Mouse (Mus musculus) large intestine, adult 2 months (tissue): ENCODE measurements around the gene Cyp2c40. TPM values are rescaled to one million over a fixed set of nuclear protein-coding genes. Genes with fewer than 3 reads are reported as not detected.
"Not testable (repeated sequence)": the region's sequence is repeated elsewhere in the genome, so short reads cannot be mapped to it uniquely, and the experiment has no call there.

Experiments
- DNase-seq: peaks from one replicate; pipeline ENCODE4 v3.0.0-alpha.2; 2012; ENCODE audit warnings: low read depth, low spot score
- WGBS: fragments of 180-500 bp; shearing (Covaris S2); methylation state at CpG from one replicate; pipeline ENCODE4 v1.1.7; 2018; 5-methylcytosine and 5-hydroxymethylcytosine counted together
- polyA plus RNA-seq: library from polyadenylated mRNA; depleted of rRNA; stranded (reverse); fragments of >200 nt; gene quantifications from 2 replicates; pipeline ENCODE4 v1.2.3, GENCODE M21; 2012; rRNA removed

Cyp2c40 gene
- 0.11 TPM in 1 of 2 replicates, not detected in the other for polyA plus RNA-seq

- DNase-seq = not testable (repeated sequence)
- 84% methylated on average over 3 of the region's 3 CpGs for WGBS
Observed at GRCm38 (mm10) chr19:39812714-39813113, at the start of gene Cyp2c40. Gene Cyp2c40, minus strand, starts transcription at chr19:39812814.

GRCm38 (mm10) chr19:39820931-39821330 is 8.3 kb upstream of the Cyp2c40 start:
- WGBS = 69% methylated on average over 2 of the region's 2 CpGs

GRCm38 (mm10) chr19:39816400-39816799 is 3.8 kb upstream of the Cyp2c40 start:
- not testable (repeated sequence) for DNase-seq

More at GRCm38 (mm10) chr19:39820931-39821330, 8.3 kb upstream of the Cyp2c40 start:
- not testable (repeated sequence) for DNase-seq

GRCm38 (mm10) chr19:39815991-39816390 is 3.4 kb upstream of the Cyp2c40 start:
- WGBS = 76% methylated on average over 4 of the region's 4 CpGs
- DNase-seq = not testable (repeated sequence)

More at GRCm38 (mm10) chr19:39816400-39816799, 3.8 kb upstream of the Cyp2c40 start:
- 92% methylated on average over 1 of the region's 1 CpGs for WGBS

GRCm38 (mm10) chr19:39785458-39785857 is 27.2 kb downstream of the Cyp2c40 start:
- DNase-seq = not testable (repeated sequence)
- WGBS = 86% methylated on average over 2 of the region's 2 CpGs

- DNase-seq = no peak
- WGBS = 7% methylated on average over 1 of the region's 1 CpGs
Observed at GRCm38 (mm10) chr19:39745357-39745756, 67.3 kb downstream of the Cyp2c40 start.

GRCm38 (mm10) chr19:39744361-39744760 is 68.3 kb downstream of the Cyp2c40 start:
- DNase-seq = not testable (repeated sequence)
- WGBS = 22% methylated on average over 1 of the region's 1 CpGs

GRCm38 (mm10) chr19:39740920-39741319 is 71.7 kb downstream of the Cyp2c40 start, which contains the start of gene Cyp2c68:
Gene Cyp2c68, minus strand, starts transcription at chr19:39741054.
- WGBS = 31% methylated on average over 2 of the region's 2 CpGs
- DNase-seq = peak; percentile 59

Other genes with a start within 250 kb of the Cyp2c40 start
- gene Cyp2c67, start 163.8 kb downstream of the Cyp2c40 start, polyA plus RNA-seq = 0.07 and 0.18 TPM in 2 replicates
- 9.7 and 30.4 TPM in 2 replicates for gene Cyp2c68, start 71.8 kb downstream of the Cyp2c40 start, polyA plus RNA-seq
- gene Cyp2c69, start 74.0 kb upstream of the Cyp2c40 start, polyA plus RNA-seq = 0.05 TPM in 1 of 2 replicates, not detected in the other
- gene Cyp2c37, start 179.6 kb upstream of the Cyp2c40 start, polyA plus RNA-seq = not detected in 2 replicates